ENCODE assay signal across 8 mouse cellular contexts in the genomic region with DNA sequence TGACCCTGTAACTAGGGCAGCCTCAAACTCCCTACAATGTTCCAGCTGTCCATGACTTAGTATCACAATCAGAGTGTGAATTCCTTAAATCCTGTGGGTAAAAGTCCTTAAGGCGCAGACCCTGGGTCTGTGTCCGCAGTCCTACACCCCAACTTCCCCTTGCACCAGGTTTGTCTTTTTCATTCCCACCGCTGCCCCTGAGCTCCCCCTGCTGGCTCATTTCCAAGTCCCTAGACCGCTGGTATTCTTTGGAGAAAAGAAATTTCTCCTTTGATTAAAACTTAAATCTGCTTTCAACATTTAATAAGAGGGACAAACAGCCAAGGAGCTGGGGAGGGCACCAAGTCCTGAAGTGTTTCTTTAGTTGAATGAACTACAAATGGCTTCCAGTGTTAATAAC. TPM values are rescaled to one million over a fixed set of nuclear protein-coding genes. Genes with fewer than 3 reads are reported as not detected.
DNase-seq lines count a peak whose midpoint lies in the region; ATAC-seq and TF ChIP-seq lines count a peak whose summit lies in the region.
"Had no signal": no experiment of that assay in that cellular context is flagged by ENCODE, and none has a peak within 500 bp of the region (broad histone marks: within the 10 kb centered on the region; RNA-seq: fewer than 3 reads in every experiment).

No protein-coding gene starts in this region.

- no peaks in the 10 kb centered on the region for H3K9me3 ChIP-seq in hindbrain, embryonic 14.5 days (ENCODE audit: control insufficient read depth, low read length)
- no peaks in the 10 kb centered on the region for H3K9me3 ChIP-seq in intestine, embryonic 15.5 days

- no peak for TF ChIP-seq POLR2A in spleen, adult 2 months (IDR thresholded peaks at IDR 0.05; ENCODE audit: low read depth, low read length)

- ATAC-seq in hindbrain, embryonic 14.5 days (ENCODE audit: low FRiP score) = no peak
- ATAC-seq in intestine, embryonic 15.5 days = no peak

- H3K9ac ChIP-seq in hindbrain, embryonic 14.5 days = no peak overlapping the region
- H3K9ac ChIP-seq in intestine, embryonic 15.5 days = no peak overlapping the region

- WGBS in hindbrain, embryonic 14.5 days = 50% methylated on average over 4 of the region's 4 CpGs
- 13% methylated on average over 4 of the region's 4 CpGs for WGBS in spleen, adult 2 months
- 54% methylated on average over 4 of the region's 4 CpGs for WGBS in intestine, embryonic 15.5 days

- no peaks in the 10 kb centered on the region for H3K36me3 ChIP-seq in hindbrain, embryonic 14.5 days (replicated peaks; ENCODE audit: control insufficient read depth, insufficient read depth)
- no peaks in the 10 kb centered on the region for H3K36me3 ChIP-seq in spleen, adult 2 months (ENCODE audit: control insufficient read depth, insufficient read depth, low read length)
- no peaks in the 10 kb centered on the region for H3K36me3 ChIP-seq in intestine, embryonic 15.5 days

- H3K27ac ChIP-seq in left cerebral cortex, adult 2 months = 0 out of 2 replicates have a peak overlapping the region, but pooled peaks have one; percentile 44
- H3K27ac ChIP-seq in hindbrain, embryonic 14.5 days = no peak overlapping the region
- no peak overlapping the region for H3K27ac ChIP-seq in spleen, adult 2 months (ENCODE audit: insufficient read depth, low read length)
- H3K27ac ChIP-seq in intestine, embryonic 15.5 days = no peak overlapping the region

- no peaks in the 10 kb centered on the region for H3K27me3 ChIP-seq in hindbrain, embryonic 14.5 days (ENCODE audit: control insufficient read depth, insufficient read depth, low read length)
- no peaks in the 10 kb centered on the region for H3K27me3 ChIP-seq in spleen, adult 2 months (ENCODE audit: control insufficient read depth, insufficient read depth, low read length)
- 0 out of 2 replicates have a peak, but pooled peaks cover 6% of the 10 kb centered on the region for H3K27me3 ChIP-seq in intestine, embryonic 15.5 days (replicated peaks)

- peak; percentile 15 for TF ChIP-seq CTCF in left cerebral cortex, adult 2 months (IDR thresholded peaks at IDR 0.05)
- peak; percentile 35; the same call in 1 of the 2 replicates for TF ChIP-seq CTCF in spleen, adult 2 months (IDR thresholded peaks at IDR 0.05; ENCODE audit: extremely low read depth, insufficient read depth, insufficient read length, insufficient replicate concordance)

- peak overlapping the region; percentile 40 for H3K4me2 ChIP-seq in hindbrain, embryonic 14.5 days (replicated peaks)
- no peak overlapping the region for H3K4me2 ChIP-seq in intestine, embryonic 15.5 days (replicated peaks)

- DNase-seq in left cerebral cortex, adult 2 months (ENCODE audit: extremely low spot score in 1 of 2, low spot score in 2 of 2) = peak in 1 of 2 experiments; percentile 34
- DNase-seq in left cerebral cortex, adult 11 months (ENCODE audit: low spot score) = no peak
- DNase-seq in ZHBTc4 (ENCODE audit: low read depth, low spot score) = peak; percentile 24
- no peak for DNase-seq in hindbrain, embryonic 14.5 days (ENCODE audit: low spot score)
- peak; percentile 14 to 69 for DNase-seq in spleen, adult 2 months (ENCODE audit: low read depth in 1 of 2, low spot score in 2 of 2)
- no peak for DNase-seq in frontal cortex, postnatal 25 days (ENCODE audit: low spot score in 2 of 2)

- H3K4me3 ChIP-seq in left cerebral cortex, adult 2 months = peak overlapping the region; percentile 40
- H3K4me3 ChIP-seq in hindbrain, embryonic 14.5 days (replicated peaks; ENCODE audit: low read length) = no peak overlapping the region
- H3K4me3 ChIP-seq in spleen, adult 2 months (ENCODE audit: extremely low read depth, insufficient read depth, insufficient read length) = no peak overlapping the region
- H3K4me3 ChIP-seq in intestine, embryonic 15.5 days (replicated peaks) = no peak overlapping the region

- intact Hi-C loops in left cerebral cortex, adult 2 months (cut with DNase I) = loop anchor here (5.0 kb wide), 1 partner anchor 112 kb away; no protein-coding TSS in a partner anchor

- H3K4me1 ChIP-seq in hindbrain, embryonic 14.5 days (replicated peaks; ENCODE audit: control insufficient read depth, insufficient read depth, low read length) = peaks cover 28% of the 10 kb centered on the region
- no peaks in the 10 kb centered on the region; the same call in 1 of the 2 replicates for H3K4me1 ChIP-seq in spleen, adult 2 months (ENCODE audit: control insufficient read depth, insufficient read depth, insufficient read length)
- 0 out of 2 replicates have a peak, but pooled peaks cover 8% of the 10 kb centered on the region for H3K4me1 ChIP-seq in intestine, embryonic 15.5 days (replicated peaks)

RNA-seq across cellular contexts. Expression of a gene that starts 2.2 kb away (rescaled TPM):
- total RNA-seq in left cerebral cortex, adult 2 months (2021) = 100 to 1,000 TPM; 410 to 473 TPM
- 347 and 386 TPM in 2 replicates for polyA plus RNA-seq in hindbrain, embryonic 14.5 days (2014; fragmentation: Nextera tagmentation; extraction: Ambion mirVana)
- 0.33 TPM in 2 replicates for polyA plus RNA-seq in spleen, adult 2 months (2012; rRNA removed)
- polyA plus RNA-seq in intestine, embryonic 15.5 days (2015; fragmentation: Nextera tagmentation; extraction: Ambion mirVana) = 48.2 and 53.9 TPM in 2 replicates

RNA-seq across cellular contexts. Expression of a gene that starts 26.2 kb away (rescaled TPM):
- not detected for total RNA-seq in left cerebral cortex, adult 2 months (2021)
- 0.12 TPM in 1 of 2 replicates, not detected in the other for polyA plus RNA-seq in hindbrain, embryonic 14.5 days (2014; fragmentation: Nextera tagmentation; extraction: Ambion mirVana)
- polyA plus RNA-seq in spleen, adult 2 months (2012; rRNA removed) = 1.4 and 1.5 TPM in 2 replicates
- polyA plus RNA-seq in intestine, embryonic 15.5 days (2015; fragmentation: Nextera tagmentation; extraction: Ambion mirVana) = 0.26 and 0.47 TPM in 2 replicates
- total RNA-seq: heart, postnatal 14 days had no signal

Comparison
In these comparisons a context has a peak if more than half of its experiments do, and no peak if none do; other contexts are left out.
1. DNase-seq: peak in ZHBTc4 (single experiment) and spleen, adult 2 months (2 of 2); none in left cerebral cortex, adult 11 months (single experiment), hindbrain, embryonic 14.5 days (single experiment) and frontal cortex, postnatal 25 days (0 of 2).
2. RNA of a gene that starts 2.2 kb away (polyA plus RNA-seq): 347 to 386 TPM in hindbrain, embryonic 14.5 days and 48.2 to 53.9 TPM in intestine, embryonic 15.5 days; 0.33 TPM in spleen, adult 2 months; every median in the first group is over 10 times any median in the second.